Mouse (Mus musculus): ENCODE measurements around the gene Scn3b.

DNA sequence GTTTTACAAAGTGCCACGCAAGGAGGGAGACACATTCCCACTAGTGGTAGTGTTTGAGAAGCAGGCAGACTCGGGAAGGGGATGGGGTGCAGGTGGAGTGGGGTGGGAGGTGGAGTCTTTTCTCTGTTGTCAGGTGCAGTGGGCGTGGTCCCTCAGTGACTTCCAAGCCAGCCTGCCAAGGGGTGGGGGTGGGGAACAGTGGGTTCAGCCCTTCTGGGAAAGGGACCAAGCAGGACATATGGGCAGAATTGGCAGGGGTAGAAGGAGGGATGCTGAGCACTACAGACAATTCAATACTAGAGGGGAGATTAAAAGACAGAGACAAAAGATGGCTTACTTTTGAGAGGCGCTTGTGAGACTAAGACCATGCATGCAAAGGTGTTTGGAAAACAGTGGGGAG lies 63.3 kb downstream of the Scn3b start:
- TF ChIP-seq CTCF (IDR thresholded peaks at IDR 0.05; ENCODE audit: low read depth, low read length) (no peak), POLR2A (IDR thresholded peaks at IDR 0.05; ENCODE audit: borderline replicate concordance, low read depth, low read length) (no peak)
